Mouse (Mus musculus): Measurements from ENCODE around the gene Mucl3. TPM values are rescaled to one million over a fixed set of nuclear protein-coding genes. Genes with fewer than 3 reads are reported as not detected.

Mucl3 gene
- total and polyA plus RNA-seq, 3 experiments: 0.11 to 1.3 (median 0.34) TPM

DNA sequence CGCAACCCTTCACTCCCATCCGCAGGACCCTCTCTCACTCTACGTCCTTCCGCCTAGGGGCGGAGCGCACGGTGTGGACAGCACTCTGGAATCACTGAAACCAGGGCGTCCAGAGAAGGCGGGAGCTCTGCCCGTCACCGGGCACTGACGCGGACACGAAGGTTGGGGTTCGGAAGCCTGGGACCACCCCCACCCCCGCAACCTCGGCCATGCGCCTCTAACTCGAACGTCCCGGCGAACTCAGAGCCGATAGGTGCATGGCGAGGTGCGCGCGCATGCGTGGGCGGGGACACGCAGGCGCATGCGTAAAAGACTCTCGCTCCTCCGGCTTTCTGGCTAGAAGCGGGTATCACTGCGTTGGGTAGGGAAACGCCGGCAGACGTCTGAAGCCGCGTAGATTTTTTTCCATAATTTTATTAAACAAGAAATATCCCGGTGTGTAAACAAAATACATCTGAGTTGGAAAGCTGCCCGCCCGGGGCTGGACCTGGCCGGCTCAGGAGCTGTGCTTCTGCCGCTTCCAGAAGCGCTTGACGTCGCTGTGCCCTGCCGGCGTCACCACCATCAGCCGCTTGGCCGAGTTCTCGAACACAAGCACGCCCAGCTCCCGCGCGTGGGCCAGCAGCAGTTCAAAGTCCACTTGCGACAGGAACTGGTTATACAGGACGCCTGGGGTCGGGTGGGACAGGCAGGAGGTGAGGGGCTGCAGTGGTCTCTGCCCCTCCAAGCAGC, 24.0 kb upstream of the Mucl3 start, which contains the start of gene Vars2:
Vars2 (minus strand) TSS at position 259 of the 732 bp plus-strand sequence.
- TF ChIP-seq CHD2 (IDR thresholded peaks at IDR 0.05; ENCODE audit: low read length): no peak; the same call in 1 of the 2 replicates
- TF ChIP-seq TBP (conservative IDR thresholded peaks at IDR 0.05; ENCODE audit: low read depth, low read length): peak; percentile 69
- peak; percentile 96 for TF ChIP-seq POLR2AphosphoS2 (IDR thresholded peaks at IDR 0.05; ENCODE audit: low read depth, low read length)
- no peak for TF ChIP-seq SMC3 (IDR thresholded peaks at IDR 0.05; ENCODE audit: low read depth, low read length)
- TF ChIP-seq USF1 (IDR thresholded peaks at IDR 0.05; ENCODE audit: low read depth, low read length): no peak
- no peak for TF ChIP-seq JUND (conservative IDR thresholded peaks at IDR 0.05; ENCODE audit: low read depth, low read length)
- TF ChIP-seq PAX5 (IDR thresholded peaks at IDR 0.05; ENCODE audit: low read length): no peak
- TF ChIP-seq TCF12 (IDR thresholded peaks at IDR 0.05; ENCODE audit: low read depth, low read length): peak; percentile 84
- no peak; a peak in 1 of 4 replicates for TF ChIP-seq CTCF (conservative IDR thresholded peaks at IDR 0.05 in 1 of 2, IDR thresholded peaks at IDR 0.05 in 1 of 2; ENCODE audit: low read depth in 2 of 2, low read length in 2 of 2)
- TF ChIP-seq MYC (IDR thresholded peaks at IDR 0.05; ENCODE audit: low read depth, low read length): peak; percentile 78
- TF ChIP-seq UBTF (IDR thresholded peaks at IDR 0.05; ENCODE audit: low read depth, low read length): 0 out of 2 replicates have a peak, but pooled peaks have one; percentile 60
- TF ChIP-seq ZC3H11A (IDR thresholded peaks at IDR 0.05; ENCODE audit: low read depth, low read length): no peak
- no peak for TF ChIP-seq RCOR1 (conservative IDR thresholded peaks at IDR 0.05; ENCODE audit: low read depth, low read length)
- no peak for TF ChIP-seq MAZ (IDR thresholded peaks at IDR 0.05; ENCODE audit: low read depth, low read length)
- no peak for TF ChIP-seq EP300 (IDR thresholded peaks at IDR 0.05; ENCODE audit: low read length)
- no peak for TF ChIP-seq ETS1 (conservative IDR thresholded peaks at IDR 0.05; ENCODE audit: low read depth, low read length)
- peak; percentile 93 for TF ChIP-seq POLR2A (IDR thresholded peaks at IDR 0.05; ENCODE audit: low read depth, low read length)
- TF ChIP-seq NELFE (IDR thresholded peaks at IDR 0.05; ENCODE audit: low read depth, low read length): peak; percentile 94
- peak; percentile 85 for TF ChIP-seq MXI1 (IDR thresholded peaks at IDR 0.05; ENCODE audit: low read depth, low read length)
- no peak for TF ChIP-seq MAFK (IDR thresholded peaks at IDR 0.05; ENCODE audit: insufficient replicate concordance, low read length)
- no peak for TF ChIP-seq GABPA (IDR thresholded peaks at IDR 0.05; ENCODE audit: insufficient replicate concordance, low read depth, low read length)
- TF ChIP-seq BHLHE40 (IDR thresholded peaks at IDR 0.05; ENCODE audit: low read depth, low read length): no peak
- TF ChIP-seq JUN (IDR thresholded peaks at IDR 0.05; ENCODE audit: insufficient read depth, low read depth, low read length): no peak
- no peak for TF ChIP-seq KAT2A (IDR thresholded peaks at IDR 0.05; ENCODE audit: insufficient replicate concordance, low read length)
- no peak for TF ChIP-seq ZKSCAN1 (IDR thresholded peaks at IDR 0.05; ENCODE audit: borderline replicate concordance, low read depth, low read length)
- TF ChIP-seq IRF4 (IDR thresholded peaks at IDR 0.05; ENCODE audit: low read depth, low read length): no peak
- peak; percentile 67 for TF ChIP-seq HCFC1 (IDR thresholded peaks at IDR 0.05; ENCODE audit: low read depth, low read length)
- TF ChIP-seq SIN3A (IDR thresholded peaks at IDR 0.05; ENCODE audit: low read length): peak; percentile 80
- peak; percentile 90 for TF ChIP-seq MAX (IDR thresholded peaks at IDR 0.05; ENCODE audit: low read length)
- peak; percentile 72 for TF ChIP-seq ZMIZ1 (IDR thresholded peaks at IDR 0.05; ENCODE audit: low read depth, low read length)
- TF ChIP-seq NRF1 (IDR thresholded peaks at IDR 0.05; ENCODE audit: low read depth, low read length): peak; percentile 99
- no peak for TF ChIP-seq ZNF384 (IDR thresholded peaks at IDR 0.05; ENCODE audit: low read depth, low read length)
- no peak; the same call in 1 of the 2 replicates for TF ChIP-seq MEF2A (IDR thresholded peaks at IDR 0.05; ENCODE audit: borderline replicate concordance, low read depth, low read length)
- no peak for TF ChIP-seq E2F4 (IDR thresholded peaks at IDR 0.05; ENCODE audit: insufficient replicate concordance, low read depth, low read length)
- TF ChIP-seq RAD21 (IDR thresholded peaks at IDR 0.05; ENCODE audit: low read depth, low read length): no peak
- no peak for TF ChIP-seq CHD1 (IDR thresholded peaks at IDR 0.05; ENCODE audit: low read depth, low read length)
- TF ChIP-seq ELF1 (IDR thresholded peaks at IDR 0.05; ENCODE audit: low read depth, low read length): peak; percentile 23; the same call in 1 of the 2 replicates
- no peak for TF ChIP-seq USF2 (conservative IDR thresholded peaks at IDR 0.05; ENCODE audit: low read depth, low read length)
- H3K27me3 ChIP-seq (replicated peaks): no peaks in the 10 kb centered on the region
- dilution Hi-C loops (cut with MboI; ENCODE audit: extremely low pct_ligation_motif_present, extremely low pct_unique_long_range_greater_than_20kb, low sequenced_read_pairs): no loop called here
- H3K36me3 ChIP-seq (replicated peaks in 1 of 2; ENCODE audit: control insufficient read depth in 1 of 2, insufficient read depth in 1 of 2, low read length in 1 of 2): peaks cover 46 to 69% of the 10 kb centered on the region in 2 experiments
- peak within 1 kb of the TSS; percentile 73 for H3K4me2 ChIP-seq (ENCODE audit: insufficient read depth, low read depth, poor library complexity, severe bottlenecking)
- peak; percentile 92 for DNase-seq (ENCODE audit: extremely low read depth)
- H3K79me2 ChIP-seq (replicated peaks; ENCODE audit: control insufficient read depth, extremely low read depth, insufficient read depth, poor library complexity, severe bottlenecking): no peaks in the 10 kb centered on the region
- H3K27ac ChIP-seq (ENCODE audit: insufficient read depth, low read depth): peak within 1 kb of the TSS; percentile 33
- peak within 1 kb of the TSS; percentile 80 for H3K9ac ChIP-seq (ENCODE audit: insufficient read depth, low read depth)
- H3K9me3 ChIP-seq (replicated peaks; ENCODE audit: low read length): no peaks in the 10 kb centered on the region
- H3K4me1 ChIP-seq (ENCODE audit: control insufficient read depth in 1 of 2, insufficient read depth in 2 of 2): peaks cover 8 to 27% of the 10 kb centered on the region in 2 experiments
- in situ Hi-C loops (cut with MboI; ENCODE audit: low pct_ligation_motif_present, low pct_unique_long_range_greater_than_20kb, low sequenced_read_pairs): no loop called here
- peak within 1 kb of the TSS; percentile 79 to 93 (median 87) for H3K4me3 ChIP-seq (replicated peaks in 1 of 3; ENCODE audit: low read depth in 2 of 3, low read length in 2 of 3, poor library complexity in 1 of 3)
